Mouse (Mus musculus): ENCODE results near the gene Ncan. TPM values are rescaled to one million over a fixed set of nuclear protein-coding genes. Genes with fewer than 3 reads are reported as not detected.

Gene Ncan
- polyA plus RNA-seq, 1 experiment: 0.06 TPM

- Histone ChIP-seq H3K36me3 (ENCODE audit: control insufficient read depth, insufficient read depth, low read length) (no peaks in the 10 kb centered on the region), H3K4me3 (ENCODE audit: insufficient read depth, low read depth, low read length) (no peak overlapping the region), H3K4me1 (ENCODE audit: control insufficient read depth, insufficient read depth, low read length) (0 out of 2 replicates have a peak, but pooled peaks cover 1% of the 10 kb centered on the region), H3K27ac (ENCODE audit: insufficient read depth, low read depth, low read length) (no peak overlapping the region), H3K27me3 (replicated peaks; ENCODE audit: control insufficient read depth, insufficient read depth, low read length) (no peaks in the 10 kb centered on the region)
- TF ChIP-seq POLR2A (IDR thresholded peaks at IDR 0.05; ENCODE audit: low read depth, low read length) (no peak), CTCF (conservative IDR thresholded peaks at IDR 0.05; ENCODE audit: insufficient read depth, insufficient read length, low read depth, low read length) (no peak)
- WGBS: 97% methylated on average over 1 of the region's 1 CpGs
- DNase-seq: no peak
Measured at GRCm38 (mm10) chr8:70157240-70157800, 36.6 kb upstream of the Ncan start.

- H3K27me3 ChIP-seq (replicated peaks; ENCODE audit: control insufficient read depth, insufficient read depth, low read length): no peaks in the 10 kb centered on the region
- H3K36me3 ChIP-seq (ENCODE audit: control insufficient read depth, insufficient read depth, low read length): no peaks in the 10 kb centered on the region
- no peak overlapping the region for H3K4me3 ChIP-seq (ENCODE audit: insufficient read depth, low read depth, low read length)
- DNase-seq: peak; percentile 80
- TF ChIP-seq POLR2A (IDR thresholded peaks at IDR 0.05; ENCODE audit: low read depth, low read length) (no peak), CTCF (conservative IDR thresholded peaks at IDR 0.05; ENCODE audit: insufficient read depth, insufficient read length, low read depth, low read length) (no peak)
- no peak overlapping the region for H3K27ac ChIP-seq (ENCODE audit: insufficient read depth, low read depth, low read length)
- WGBS: 13% methylated on average over 22 of the region's 22 CpGs
- H3K4me1 ChIP-seq (ENCODE audit: control insufficient read depth, insufficient read depth, low read length): 0 out of 2 replicates have a peak, but pooled peaks cover 2% of the 10 kb centered on the region
Measured at GRCm38 (mm10) chr8:70152537-70153257, 32.0 kb upstream of the Ncan start.

GRCm38 (mm10) chr8:70150158-70150557 is 29.5 kb upstream of the Ncan start:
- whole genome bisulfite sequencing: 16% methylated on average over 13 of the region's 13 CpGs
- no peaks in the 10 kb centered on the region for H3K27me3 ChIP-seq (replicated peaks; ENCODE audit: control insufficient read depth, insufficient read depth, low read length)
- DNase-seq: no peak
- no peak overlapping the region for H3K27ac ChIP-seq (ENCODE audit: insufficient read depth, low read depth, low read length)
- 0 out of 2 replicates have a peak, but pooled peaks cover 2% of the 10 kb centered on the region for H3K4me1 ChIP-seq (ENCODE audit: control insufficient read depth, insufficient read depth, low read length)
- H3K36me3 ChIP-seq (ENCODE audit: control insufficient read depth, insufficient read depth, low read length): peaks cover 2% of the 10 kb centered on the region; the same call in 1 of the 2 replicates
- no peak overlapping the region for H3K4me3 ChIP-seq (ENCODE audit: insufficient read depth, low read depth, low read length)
- TF ChIP-seq CTCF (conservative IDR thresholded peaks at IDR 0.05; ENCODE audit: insufficient read depth, insufficient read length, low read depth, low read length) (no peak), POLR2A (IDR thresholded peaks at IDR 0.05; ENCODE audit: low read depth, low read length) (no peak)

- Histone ChIP-seq H3K4me1 (ENCODE audit: control insufficient read depth, insufficient read depth, low read length) (0 out of 2 replicates have a peak, but pooled peaks cover 2% of the 10 kb centered on the region), H3K27me3 (replicated peaks; ENCODE audit: control insufficient read depth, insufficient read depth, low read length) (no peaks in the 10 kb centered on the region), H3K36me3 (ENCODE audit: control insufficient read depth, insufficient read depth, low read length) (peaks cover 2% of the 10 kb centered on the region; the same call in 1 of the 2 replicates), H3K4me3 (ENCODE audit: insufficient read depth, low read depth, low read length) (no peak overlapping the region), H3K27ac (ENCODE audit: insufficient read depth, low read depth, low read length) (no peak overlapping the region)
- DNase-seq: no peak
- TF ChIP-seq CTCF (conservative IDR thresholded peaks at IDR 0.05; ENCODE audit: insufficient read depth, insufficient read length, low read depth, low read length) (no peak), POLR2A (IDR thresholded peaks at IDR 0.05; ENCODE audit: low read depth, low read length) (no peak)
- WGBS: 87% methylated on average over 7 of the region's 7 CpGs
Measured at GRCm38 (mm10) chr8:70147678-70148607, 27.3 kb upstream of the Ncan start.

- WGBS: 4% methylated on average over 9 of the region's 9 CpGs
- no peak for DNase-seq
- Histone ChIP-seq H3K4me1 (ENCODE audit: control insufficient read depth, insufficient read depth, low read length) (peaks cover 15% of the 10 kb centered on the region), H3K4me3 (ENCODE audit: insufficient read depth, low read depth, low read length) (peak overlapping the region; percentile 64), H3K36me3 (ENCODE audit: control insufficient read depth, insufficient read depth, low read length) (no peaks in the 10 kb centered on the region), H3K27me3 (replicated peaks; ENCODE audit: control insufficient read depth, insufficient read depth, low read length) (no peaks in the 10 kb centered on the region), H3K27ac (ENCODE audit: insufficient read depth, low read depth, low read length) (peak overlapping the region; percentile 86)
- TF ChIP-seq CTCF (conservative IDR thresholded peaks at IDR 0.05; ENCODE audit: insufficient read depth, insufficient read length, low read depth, low read length) (no peak), POLR2A (IDR thresholded peaks at IDR 0.05; ENCODE audit: low read depth, low read length) (no peak)
Measured at GRCm38 (mm10) chr8:70139981-70140380, 19.3 kb upstream of the Ncan start.

- Histone ChIP-seq H3K27me3 (replicated peaks; ENCODE audit: control insufficient read depth, insufficient read depth, low read length) (no peaks in the 10 kb centered on the region), H3K4me3 (ENCODE audit: insufficient read depth, low read depth, low read length) (peak within 1 kb of the TSS; percentile 64), H3K4me1 (ENCODE audit: control insufficient read depth, insufficient read depth, low read length) (peaks cover 15% of the 10 kb centered on the region), H3K36me3 (ENCODE audit: control insufficient read depth, insufficient read depth, low read length) (no peaks in the 10 kb centered on the region), H3K27ac (ENCODE audit: insufficient read depth, low read depth, low read length) (peak within 1 kb of the TSS; percentile 86)
- DNase-seq: peak; percentile 100
- under 1% methylated on average over 46 of the region's 46 CpGs for WGBS
- TF ChIP-seq CTCF (conservative IDR thresholded peaks at IDR 0.05; ENCODE audit: insufficient read depth, insufficient read length, low read depth, low read length) (no peak), POLR2A (IDR thresholded peaks at IDR 0.05; ENCODE audit: low read depth, low read length) (no peak)
Measured at GRCm38 (mm10) chr8:70139026-70139857, 18.6 kb upstream of the Ncan start, which contains the start of the genes Rfxank, Borcs8 and Mef2b. Gene Rfxank, minus strand, starts transcription at chr8:70139154. Gene Borcs8, plus strand, starts transcription at chr8:70139499. Gene Mef2b, plus strand, starts transcription at chr8:70139711.

Data from kidney, adult 2 months (tissue).